Mouse (Mus musculus): ENCODE measurements around the gene Tmem176b.

- TF ChIP-seq CTCF (IDR thresholded peaks at IDR 0.05; ENCODE audit: control insufficient read depth, insufficient read depth, insufficient read length) (no peak), USF1 (IDR thresholded peaks at IDR 0.05; ENCODE audit: low read depth) (no peak)
Observed at GRCm38 (mm10) chr6:48825016-48825415, 16.3 kb downstream of the Tmem176b start.
